Mouse (Mus musculus) granulocyte monocyte progenitor cell, adult 5-6 weeks (primary cell): ENCODE results near the gene Fignl1. TPM values are rescaled to one million over a fixed set of nuclear protein-coding genes. Genes with fewer than 3 reads are reported as not detected.
A peak's percentile ranks its signal among the peaks of the same experiment; 100 is the strongest.

Experiments
- ATAC-seq: replicated peaks from 2 replicates; pipeline ENCODE4 v1.8.0; 2016; ENCODE audit warnings: mild to moderate bottlenecking, moderate TSS enrichment, inconsistent platforms; ENCODE audit not compliant: poor library complexity, severe bottlenecking
- total RNA-seq, 2 experiments: library from RNA; stranded (forward) in 1 of 2; stranded (reverse) in 1 of 2; fragments of 200-712, 200-1000 nt in 1 of 2; fragments of >200 nt in 1 of 2; fragmentation: Nextera tagmentation in 1 of 2; gene quantifications; 2 replicates each; pipeline ENCODE4 v1.2.3; 2014 to 2017

Fignl1 gene
- total RNA-seq, 2 experiments from 2014 or later, result 43.8 to 100 TPM

- ATAC-seq, result no peak
These were observed 36.6 kb downstream of the Fignl1 start for GRCm38 (mm10) chr11:11772196-11772595.

GRCm38 (mm10) chr11:11770691-11771090 is 38.1 kb downstream of the Fignl1 start:
- no peak for ATAC-seq

GRCm38 (mm10) chr11:11769281-11769680 is 39.5 kb downstream of the Fignl1 start:
- ATAC-seq, result no peak

- ATAC-seq, result no peak
These were observed 40.7 kb downstream of the Fignl1 start for GRCm38 (mm10) chr11:11768057-11768456.

- no peak for ATAC-seq
These were observed 42.0 kb downstream of the Fignl1 start for GRCm38 (mm10) chr11:11766736-11767135.

- peak; percentile 52 for ATAC-seq
These were observed 42.7 kb downstream of the Fignl1 start for GRCm38 (mm10) chr11:11766105-11766504.

- ATAC-seq, result no peak
These were observed 43.3 kb downstream of the Fignl1 start for GRCm38 (mm10) chr11:11765414-11765813.

- ATAC-seq, result peak; percentile 91
These were observed 45.5 kb downstream of the Fignl1 start for GRCm38 (mm10) chr11:11763211-11763666.

- no peak for ATAC-seq
These were observed 49.9 kb downstream of the Fignl1 start for GRCm38 (mm10) chr11:11758883-11759282.

- no peak for ATAC-seq
These were observed 50.6 kb downstream of the Fignl1 start for GRCm38 (mm10) chr11:11758121-11758520.

- ATAC-seq, result no peak
These were observed 55.9 kb downstream of the Fignl1 start for GRCm38 (mm10) chr11:11752859-11753258.

- ATAC-seq, result peak; percentile 59
These were observed 57.7 kb downstream of the Fignl1 start for GRCm38 (mm10) chr11:11751091-11751490.

- ATAC-seq, result no peak
These were observed 64.5 kb downstream of the Fignl1 start for GRCm38 (mm10) chr11:11744222-11744621.

- peak; percentile 82 for ATAC-seq
These were observed 66.1 kb downstream of the Fignl1 start for GRCm38 (mm10) chr11:11742626-11743025.

- peak; percentile 40 for ATAC-seq
These were observed 67.2 kb downstream of the Fignl1 start for GRCm38 (mm10) chr11:11741574-11741973.

- no peak for ATAC-seq
These were observed 68.2 kb downstream of the Fignl1 start for GRCm38 (mm10) chr11:11740603-11741002.

GRCm38 (mm10) chr11:11739054-11739453 is 69.7 kb downstream of the Fignl1 start:
- no peak for ATAC-seq

- no peak for ATAC-seq
These were observed 71.2 kb downstream of the Fignl1 start for GRCm38 (mm10) chr11:11737562-11737961.

Other genes starting within 250 kb of the Fignl1 start
- gene 4930512M02Rik, start 181.1 kb downstream of the Fignl1 start, total RNA-seq (2014; fragmentation: Nextera tagmentation), result not detected in 2 replicates
- not detected in 2 replicates for gene 4930512M02Rik, start 181.1 kb downstream of the Fignl1 start, total RNA-seq (2017)
- gene Ikzf1, start 124.0 kb downstream of the Fignl1 start, total RNA-seq (2014; fragmentation: Nextera tagmentation), result 108 and 128 TPM in 2 replicates
- gene Ikzf1, start 124.0 kb downstream of the Fignl1 start, total RNA-seq (2017), result 51.0 and 56.0 TPM in 2 replicates
- gene Ddc, start 89.2 kb upstream of the Fignl1 start, total RNA-seq (2014; fragmentation: Nextera tagmentation), result 2.1 TPM in 1 of 2 replicates, not detected in the other
- 0.65 TPM in 1 of 2 replicates, not detected in the other for gene Ddc, start 89.2 kb upstream of the Fignl1 start, total RNA-seq (2017)
- gene Grb10, start 229.7 kb upstream of the Fignl1 start, total RNA-seq (2014; fragmentation: Nextera tagmentation), result 11.2 and 20.5 TPM in 2 replicates
- gene Grb10, start 229.7 kb upstream of the Fignl1 start, total RNA-seq (2017), result 7.2 and 8.4 TPM in 2 replicates